Mouse (Mus musculus): Measurements from ENCODE around the gene Cadps2.

The Cadps2 gene

GRCm38 (mm10) chr6:23762204-23762603 lies 77.0 kb downstream of the Cadps2 start:
- ATAC-seq (ENCODE audit: low TSS enrichment) = peak; percentile 91

DNA sequence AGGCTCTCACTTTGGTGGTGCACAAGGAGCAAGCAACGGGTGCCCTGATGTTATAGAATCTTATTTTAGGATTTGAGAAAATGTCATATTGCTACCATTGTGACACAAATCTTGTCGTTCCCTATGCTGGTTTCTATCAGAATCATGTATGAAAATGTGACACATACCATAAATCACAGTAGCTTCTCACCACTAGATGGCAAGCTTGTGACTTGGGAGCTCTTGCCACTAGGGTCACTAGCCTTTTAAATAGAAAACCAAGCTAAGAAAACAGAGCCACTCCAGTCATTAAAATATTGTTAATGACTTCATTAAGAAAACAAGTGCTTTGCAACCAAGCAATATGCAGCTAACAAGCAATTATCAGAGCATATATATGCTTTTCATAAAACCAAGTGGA lies 81.0 kb downstream of the Cadps2 start:
- no peak for ATAC-seq (ENCODE audit: low TSS enrichment)

DNA sequence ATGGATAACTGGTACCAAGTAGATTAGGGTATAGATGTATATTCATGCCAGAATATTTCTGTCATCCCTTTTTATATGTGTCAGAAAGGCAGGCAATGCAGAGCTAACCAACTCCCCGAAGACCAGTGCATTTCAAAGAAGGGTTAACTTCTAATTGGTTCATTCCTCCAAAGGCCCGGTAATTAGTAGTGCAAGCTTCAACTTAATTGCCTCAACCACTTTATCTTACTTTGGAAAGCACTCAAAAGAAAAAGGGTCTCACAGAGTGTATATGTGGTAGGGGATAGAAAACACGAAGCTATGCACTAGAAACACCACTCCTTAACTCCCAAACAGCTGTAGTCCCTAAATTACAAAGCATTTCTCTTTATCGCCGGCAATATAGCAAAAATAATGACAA lies 90.4 kb downstream of the Cadps2 start:
- no peak for ATAC-seq (ENCODE audit: low TSS enrichment)

GRCm38 (mm10) chr6:23740010-23740409 lies 99.2 kb downstream of the Cadps2 start:
- ATAC-seq (ENCODE audit: low TSS enrichment) = peak; percentile 87

DNA sequence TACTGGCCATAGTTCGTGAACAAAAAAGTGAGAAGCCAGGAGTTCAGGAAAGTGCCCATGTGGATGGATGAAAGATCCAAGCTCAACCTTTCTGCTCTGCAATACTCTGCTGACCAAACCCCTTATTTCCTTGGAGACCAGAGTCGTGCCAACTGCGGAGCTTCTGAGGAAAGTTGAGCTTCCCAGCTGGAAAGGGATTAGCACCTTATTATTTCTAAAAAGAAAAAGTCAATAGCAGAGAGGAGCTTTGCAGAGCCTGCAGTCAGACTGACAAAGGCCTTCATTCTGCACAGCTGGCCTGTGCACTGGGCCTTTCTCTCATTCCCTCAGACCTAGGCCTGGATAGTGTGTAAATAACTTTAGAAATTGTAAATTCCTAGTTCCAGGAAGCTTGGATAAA lies 106.5 kb downstream of the Cadps2 start:
- ATAC-seq (ENCODE audit: low TSS enrichment) = no peak

DNA sequence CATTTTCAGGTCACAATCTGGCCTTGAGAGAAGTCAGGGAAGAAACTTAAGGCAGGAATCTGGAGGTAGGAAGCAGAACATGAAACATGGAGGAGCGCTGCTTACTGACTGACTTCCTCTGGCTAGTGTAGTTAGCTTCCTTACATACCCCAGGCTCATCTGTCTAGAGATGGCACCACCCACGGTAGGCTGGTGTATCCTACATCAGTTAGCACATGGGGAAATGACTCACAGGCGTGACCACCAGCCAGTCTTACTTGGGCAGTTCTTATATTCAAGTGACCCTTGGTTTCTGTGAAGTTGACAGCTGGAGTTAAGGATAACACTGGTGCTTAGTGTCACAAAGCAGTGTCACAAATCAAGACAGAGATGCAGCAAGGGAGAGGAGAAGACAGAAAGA lies 110.6 kb downstream of the Cadps2 start:
- ATAC-seq (ENCODE audit: low TSS enrichment) = peak; percentile 90

DNA sequence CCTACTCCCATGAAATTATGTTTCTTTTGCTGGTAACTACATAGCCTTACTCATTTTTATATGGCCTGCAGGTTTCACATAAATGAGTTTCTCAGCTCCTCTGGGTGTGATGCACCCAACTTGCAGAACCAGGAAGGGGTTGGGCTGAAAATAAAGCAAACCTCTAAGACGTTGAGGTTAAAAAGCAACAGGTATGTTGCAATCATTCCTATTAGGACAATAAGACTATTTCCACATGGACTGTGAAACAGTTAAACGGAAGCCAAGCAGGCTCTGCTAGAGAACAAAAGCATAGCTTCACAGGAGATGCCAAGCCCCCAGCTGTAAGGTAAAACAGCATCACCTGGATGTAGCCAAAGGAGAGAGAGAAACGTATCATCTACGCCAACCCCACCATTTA lies 115.5 kb downstream of the Cadps2 start:
- no peak for ATAC-seq (ENCODE audit: low TSS enrichment)

- ATAC-seq (ENCODE audit: low TSS enrichment) = peak; percentile 93
Measured at GRCm38 (mm10) chr6:23720401-23720800, 118.8 kb downstream of the Cadps2 start.

GRCm38 (mm10) chr6:23707506-23707905 lies 131.7 kb downstream of the Cadps2 start:
- peak; percentile 98 for ATAC-seq (ENCODE audit: low TSS enrichment)

DNA sequence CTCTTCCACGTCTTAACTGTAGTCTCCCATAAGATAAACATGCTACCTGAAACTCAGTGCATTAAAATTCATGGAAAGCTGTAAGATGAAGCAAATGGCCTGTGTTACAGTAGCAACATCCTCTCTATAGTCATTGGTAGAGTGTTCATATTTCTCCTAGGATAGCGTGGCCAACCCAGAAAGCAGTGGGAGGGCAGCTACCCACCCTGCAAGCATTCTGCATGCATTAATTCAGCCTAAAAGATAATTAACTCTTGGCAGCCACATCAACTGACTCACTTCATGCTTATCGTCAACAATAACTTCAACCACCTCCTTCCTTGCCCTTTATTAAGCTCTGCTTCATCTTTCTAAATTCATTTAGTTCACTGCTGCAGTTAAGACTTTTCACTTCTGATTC lies 138.3 kb downstream of the Cadps2 start:
- ATAC-seq (ENCODE audit: low TSS enrichment) = peak; percentile 69

- ATAC-seq (ENCODE audit: low TSS enrichment) = no peak
Measured at GRCm38 (mm10) chr6:23678172-23678571, 161.0 kb downstream of the Cadps2 start.

- ATAC-seq (ENCODE audit: low TSS enrichment) = no peak
Measured at GRCm38 (mm10) chr6:23655036-23655435, 184.2 kb downstream of the Cadps2 start, which contains the start of gene Rnf148. Rnf148 (minus strand) TSS chr6:23655136.

- no peak for ATAC-seq (ENCODE audit: low TSS enrichment)
Measured at GRCm38 (mm10) chr6:23650205-23650604, 189.0 kb downstream of the Cadps2 start, which contains the start of gene Rnf133. Rnf133 (minus strand) TSS chr6:23650305.

- ATAC-seq (ENCODE audit: low TSS enrichment) = no peak
Measured at GRCm38 (mm10) chr6:23648732-23649131, 190.5 kb downstream of the Cadps2 start.

DNA sequence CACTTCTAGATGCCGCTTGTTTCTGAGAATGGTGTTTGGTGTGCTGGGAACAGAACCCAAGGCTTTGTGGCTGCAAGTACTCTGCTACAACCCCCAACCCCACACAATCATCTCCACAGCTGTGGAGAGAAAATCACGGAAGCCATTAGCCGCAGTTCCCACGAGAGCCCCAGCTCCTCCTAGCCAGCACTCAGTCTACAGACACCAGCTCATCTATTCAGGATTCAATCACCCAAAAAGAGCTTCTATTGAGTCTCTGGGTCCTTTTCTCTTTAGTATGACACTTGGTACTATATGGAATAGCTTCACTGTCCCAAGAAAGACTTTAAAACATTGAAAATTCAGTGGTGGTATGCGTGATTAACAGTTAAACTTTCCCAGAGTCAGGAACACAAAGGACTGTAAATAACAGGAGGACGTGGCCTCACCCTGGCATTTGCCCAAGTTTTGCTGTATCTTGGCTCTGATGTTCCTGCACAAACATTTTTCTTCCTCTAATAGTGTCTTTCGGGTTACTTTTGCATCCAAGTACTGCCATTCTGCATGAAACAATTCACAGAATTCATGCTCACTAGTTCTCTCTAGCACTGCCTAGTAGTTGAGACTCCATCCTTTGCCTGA lies 191.5 kb downstream of the Cadps2 start:
- ATAC-seq (ENCODE audit: low TSS enrichment) = no peak

- ATAC-seq (ENCODE audit: low TSS enrichment) = peak; percentile 16; the same call in 1 of the 2 replicates
Measured at GRCm38 (mm10) chr6:23637081-23637480, 202.1 kb downstream of the Cadps2 start.

GRCm38 (mm10) chr6:23635208-23635607 lies 204.0 kb downstream of the Cadps2 start:
- ATAC-seq (ENCODE audit: low TSS enrichment) = no peak

DNA sequence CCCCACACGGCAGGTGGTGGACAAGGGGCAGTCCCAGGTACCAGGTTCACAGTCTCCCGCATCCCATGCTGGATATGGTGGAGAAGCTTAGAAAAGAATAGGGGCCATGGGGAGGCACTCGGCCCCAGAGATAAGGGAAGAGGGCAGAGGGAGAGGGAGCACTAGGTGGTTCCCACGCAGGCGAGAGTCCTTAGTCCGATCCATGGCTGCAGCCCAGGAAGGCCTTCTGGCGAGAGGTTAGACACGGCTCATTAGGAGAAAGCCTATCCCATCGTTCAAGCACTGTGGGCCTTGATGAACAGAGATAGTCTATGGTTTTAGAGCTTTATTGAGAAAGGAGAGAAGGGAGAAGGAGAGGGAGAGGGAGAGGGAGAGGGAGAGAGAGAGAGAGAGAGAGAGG lies 205.2 kb downstream of the Cadps2 start:
- no peak for ATAC-seq (ENCODE audit: low TSS enrichment)

GRCm38 (mm10) chr6:23630465-23630864 lies 208.8 kb downstream of the Cadps2 start:
- no peak for ATAC-seq (ENCODE audit: low TSS enrichment)

- peak; percentile 66 for ATAC-seq (ENCODE audit: low TSS enrichment)
Measured at GRCm38 (mm10) chr6:23575102-23575501, 264.1 kb downstream of the Cadps2 start.

DNA sequence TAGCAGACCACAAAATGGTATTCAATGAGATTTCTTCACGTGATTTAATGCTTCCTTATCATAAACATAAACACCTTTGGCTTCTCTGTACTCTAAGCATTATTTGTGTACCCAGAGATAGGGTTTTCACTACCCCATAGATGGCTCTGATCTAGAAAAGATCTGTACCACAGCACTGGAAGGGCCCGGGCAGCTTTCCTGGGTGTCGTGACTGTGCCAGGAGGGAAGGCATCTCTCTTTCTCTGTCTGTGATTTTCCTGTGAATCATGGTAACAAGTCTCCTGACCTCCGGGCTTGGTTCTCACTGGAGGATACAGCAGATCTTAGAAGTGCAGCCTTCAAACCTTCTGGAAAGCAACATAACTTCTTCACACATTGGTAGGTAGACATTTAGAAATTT lies 265.5 kb downstream of the Cadps2 start:
- ATAC-seq (ENCODE audit: low TSS enrichment) = peak; percentile 42

- no peak for ATAC-seq (ENCODE audit: low TSS enrichment)
Measured at GRCm38 (mm10) chr6:23572401-23572800, 266.8 kb downstream of the Cadps2 start.

DNA sequence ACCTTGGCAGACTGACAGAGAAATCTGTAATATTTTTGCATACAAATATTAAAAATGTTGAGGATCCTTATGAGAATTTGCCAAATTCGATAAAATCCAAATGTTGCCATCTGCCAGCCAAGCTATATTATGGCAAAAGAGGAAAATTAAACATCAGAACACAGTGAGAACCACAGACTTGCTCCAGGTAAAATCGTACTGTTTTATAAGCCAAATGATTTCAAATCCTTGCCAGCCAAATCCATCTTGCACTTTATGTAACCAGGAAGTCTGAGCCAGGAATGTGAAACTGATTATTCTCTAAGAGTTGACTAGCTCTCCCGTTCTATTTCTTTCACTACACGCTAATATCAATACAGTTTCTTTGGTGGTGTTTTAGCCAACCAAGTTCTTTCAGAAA lies 269.5 kb downstream of the Cadps2 start:
- peak; percentile 77 for ATAC-seq (ENCODE audit: low TSS enrichment)

DNA sequence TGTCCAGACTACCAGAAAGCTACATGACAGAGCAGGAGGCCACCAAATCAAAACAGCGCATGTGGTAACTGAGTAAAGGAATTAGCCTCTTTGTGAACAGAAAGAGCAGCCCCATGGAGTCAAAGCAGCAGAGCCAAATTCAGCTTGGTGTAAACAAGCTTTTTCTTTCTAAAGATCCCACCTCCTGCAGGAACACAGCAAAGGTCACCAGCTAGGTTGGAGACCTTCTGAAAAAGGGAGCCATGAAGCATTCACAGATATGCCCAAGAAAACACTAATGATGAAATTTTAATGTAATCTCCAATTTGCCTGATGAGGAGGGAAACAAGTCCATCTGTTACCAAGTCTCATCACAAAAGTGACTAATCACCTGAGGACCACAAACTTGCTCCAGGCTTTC lies 270.5 kb downstream of the Cadps2 start:
- ATAC-seq (ENCODE audit: low TSS enrichment) = no peak

Measured in frontal cortex, adult (tissue).